Comparison of ENCODE assay signal across 11 mouse cellular contexts in the genomic region with DNA sequence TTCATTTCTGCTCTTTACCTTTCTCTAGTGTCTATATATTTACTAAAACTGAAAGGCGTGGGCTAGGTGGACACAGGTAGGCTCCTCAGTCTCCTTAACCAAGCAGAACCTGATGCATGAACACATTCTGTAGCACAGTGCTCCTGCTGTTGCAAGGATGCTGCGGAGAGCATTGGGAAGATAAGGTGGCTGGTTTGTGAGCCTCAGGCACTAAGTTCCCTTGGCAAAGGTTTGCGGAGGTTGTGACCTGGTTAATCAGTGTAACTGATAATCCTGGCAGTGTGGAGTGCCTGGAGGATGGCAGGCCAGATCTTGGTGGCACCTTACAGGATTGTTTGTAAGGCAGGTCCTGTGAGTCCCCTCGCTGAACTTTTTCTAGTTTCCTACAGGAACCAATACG. TPM values are rescaled to one million over a fixed set of nuclear protein-coding genes. Genes with fewer than 3 reads are reported as not detected.
DNase-seq lines count a peak whose midpoint lies in the region; ATAC-seq and TF ChIP-seq lines count a peak whose summit lies in the region.
"Had no signal": no experiment of that assay in that cellular context is flagged by ENCODE, and none has a peak within 500 bp of the region (broad histone marks: within the 10 kb centered on the region; RNA-seq: fewer than 3 reads in every experiment).

No protein-coding gene starts in this region.

- no peak overlapping the region for H3K4me3 ChIP-seq in forebrain, embryonic 11.5 days (ENCODE audit: low read depth, low read length)
- H3K4me3 ChIP-seq in forebrain, embryonic 12.5 days (replicated peaks) = no peak overlapping the region; the same call in 1 of the 2 replicates
- H3K4me3 ChIP-seq in embryonic facial prominence, embryonic 12.5 days = peak overlapping the region; percentile 38
- peak overlapping the region; percentile 56 for H3K4me3 ChIP-seq in hindbrain, postnatal 0 days (ENCODE audit: low read length)
- peak overlapping the region; percentile 61 for H3K4me3 ChIP-seq in neural tube, embryonic 13.5 days

- no peak overlapping the region for H3K4me2 ChIP-seq in forebrain, embryonic 11.5 days (ENCODE audit: low read depth, low read length, severe bottlenecking)
- H3K4me2 ChIP-seq in forebrain, embryonic 12.5 days = no peak overlapping the region
- H3K4me2 ChIP-seq in embryonic facial prominence, embryonic 12.5 days (replicated peaks) = peak overlapping the region; percentile 15
- peak overlapping the region; percentile 74 for H3K4me2 ChIP-seq in hindbrain, postnatal 0 days (ENCODE audit: low read depth, low read length)
- H3K4me2 ChIP-seq in neural tube, embryonic 13.5 days = peak overlapping the region; percentile 66
- H3K4me2 ChIP-seq: liver, embryonic 11.5 days had no signal

- ATAC-seq in forebrain, embryonic 11.5 days (replicated peaks; ENCODE audit: low FRiP score) = no peak
- ATAC-seq in forebrain, embryonic 12.5 days (ENCODE audit: low FRiP score) = no peak
- ATAC-seq in embryonic facial prominence, embryonic 12.5 days (ENCODE audit: insufficient number of reproducible peaks, insufficient read depth, low FRiP score, low TSS enrichment) = no peak
- ATAC-seq in hindbrain, postnatal 0 days = no peak
- ATAC-seq in neural tube, embryonic 13.5 days (ENCODE audit: low read depth) = no peak

- 5% methylated on average over 5 of the region's 5 CpGs for WGBS in forebrain, embryonic 11.5 days
- 5% methylated on average over 5 of the region's 5 CpGs for WGBS in forebrain, embryonic 12.5 days
- WGBS in embryonic facial prominence, embryonic 12.5 days = 8% methylated on average over 5 of the region's 5 CpGs
- 8% methylated on average over 5 of the region's 5 CpGs for WGBS in hindbrain, postnatal 0 days
- 8% methylated on average over 5 of the region's 5 CpGs for WGBS in neural tube, embryonic 13.5 days

- H3K27ac ChIP-seq in forebrain, embryonic 11.5 days (ENCODE audit: low read depth, low read length) = no peak overlapping the region
- no peak overlapping the region for H3K27ac ChIP-seq in forebrain, embryonic 12.5 days
- no peak overlapping the region for H3K27ac ChIP-seq in embryonic facial prominence, embryonic 12.5 days
- H3K27ac ChIP-seq in hindbrain, postnatal 0 days = no peak overlapping the region
- no peak overlapping the region for H3K27ac ChIP-seq in neural tube, embryonic 13.5 days (replicated peaks)

- H3K27me3 ChIP-seq in forebrain, embryonic 11.5 days (ENCODE audit: control insufficient read depth, insufficient read depth, low read length) = peaks cover 29% of the 10 kb centered on the region
- H3K27me3 ChIP-seq in forebrain, embryonic 12.5 days = peaks cover 38% of the 10 kb centered on the region
- peaks cover 44% of the 10 kb centered on the region for H3K27me3 ChIP-seq in embryonic facial prominence, embryonic 12.5 days
- peaks cover 4% of the 10 kb centered on the region; the same call in 1 of the 2 replicates for H3K27me3 ChIP-seq in hindbrain, postnatal 0 days (ENCODE audit: insufficient read depth, low read length)
- peaks cover 29% of the 10 kb centered on the region for H3K27me3 ChIP-seq in neural tube, embryonic 13.5 days

- H3K4me1 ChIP-seq in forebrain, embryonic 11.5 days (replicated peaks; ENCODE audit: control insufficient read depth, insufficient read depth, low read length) = no peaks in the 10 kb centered on the region
- H3K4me1 ChIP-seq in forebrain, embryonic 12.5 days = peaks cover 4% of the 10 kb centered on the region
- H3K4me1 ChIP-seq in embryonic facial prominence, embryonic 12.5 days = 0 out of 2 replicates have a peak, but pooled peaks cover 4% of the 10 kb centered on the region
- no peaks in the 10 kb centered on the region for H3K4me1 ChIP-seq in hindbrain, postnatal 0 days (ENCODE audit: insufficient read depth, low read length)
- H3K4me1 ChIP-seq in neural tube, embryonic 13.5 days (replicated peaks) = peaks cover 15% of the 10 kb centered on the region

- H3K36me3 ChIP-seq in forebrain, embryonic 11.5 days (ENCODE audit: control insufficient read depth, insufficient read depth, low read length) = no peaks in the 10 kb centered on the region
- H3K36me3 ChIP-seq in forebrain, embryonic 12.5 days (replicated peaks) = no peaks in the 10 kb centered on the region
- no peaks in the 10 kb centered on the region for H3K36me3 ChIP-seq in embryonic facial prominence, embryonic 12.5 days
- no peaks in the 10 kb centered on the region for H3K36me3 ChIP-seq in hindbrain, postnatal 0 days (ENCODE audit: insufficient read depth, low read length)
- no peaks in the 10 kb centered on the region for H3K36me3 ChIP-seq in neural tube, embryonic 13.5 days

- H3K9ac ChIP-seq in forebrain, embryonic 11.5 days (ENCODE audit: low read length) = no peak overlapping the region
- no peak overlapping the region for H3K9ac ChIP-seq in forebrain, embryonic 12.5 days
- H3K9ac ChIP-seq in embryonic facial prominence, embryonic 12.5 days = no peak overlapping the region
- no peak overlapping the region for H3K9ac ChIP-seq in hindbrain, postnatal 0 days (replicated peaks; ENCODE audit: low read length)
- H3K9ac ChIP-seq in neural tube, embryonic 13.5 days = peak overlapping the region; percentile 73

- no peaks in the 10 kb centered on the region for H3K9me3 ChIP-seq in forebrain, embryonic 11.5 days (ENCODE audit: control insufficient read depth, low read length)
- no peaks in the 10 kb centered on the region for H3K9me3 ChIP-seq in forebrain, embryonic 12.5 days
- H3K9me3 ChIP-seq in embryonic facial prominence, embryonic 12.5 days = no peaks in the 10 kb centered on the region
- no peaks in the 10 kb centered on the region for H3K9me3 ChIP-seq in hindbrain, postnatal 0 days (ENCODE audit: low read length)
- no peaks in the 10 kb centered on the region for H3K9me3 ChIP-seq in neural tube, embryonic 13.5 days

- no peak for TF ChIP-seq CTCF in hindbrain, postnatal 0 days (IDR thresholded peaks at IDR 0.05; ENCODE audit: low read depth)

- DNase-seq in forebrain, embryonic 11.5 days (ENCODE audit: low spot score) = peak; percentile 48
- DNase-seq in hindbrain, postnatal 0 days (ENCODE audit: low spot score) = no peak
- DNase-seq in adrenal gland, postnatal 10 days = no peak
- DNase-seq in gastrocnemius, postnatal 10 days = no peak
- DNase-seq in embryo, embryonic 10 days (ENCODE audit: low spot score) = no peak
- DNase-seq: B cell, adult 2 months had no signal

RNA-seq across cellular contexts. Expression of gene Cntn4, which starts 1.3 kb away (rescaled TPM):
- 1.5 and 1.6 TPM in 2 replicates for polyA plus RNA-seq in forebrain, embryonic 11.5 days (2014; fragmentation: Nextera tagmentation; extraction: Ambion mirVana)
- polyA plus RNA-seq in forebrain, embryonic 12.5 days (2016; fragmentation: Nextera tagmentation; extraction: Ambion mirVana) = 2.4 and 2.7 TPM in 2 replicates
- 5.3 and 7.3 TPM in 2 replicates for polyA plus RNA-seq in embryonic facial prominence, embryonic 12.5 days (2016; fragmentation: Nextera tagmentation; extraction: Ambion mirVana)
- total RNA-seq in hindbrain, postnatal 0 days (2014; rRNA removed) = 17.3 and 21.5 TPM in 2 replicates
- polyA plus RNA-seq in hindbrain, postnatal 0 days (2015; fragmentation: Nextera tagmentation; extraction: Ambion mirVana) = 19.8 and 21.5 TPM in 2 replicates
- polyA plus RNA-seq in neural tube, embryonic 13.5 days (2015; fragmentation: Nextera tagmentation; extraction: Ambion mirVana) = 24.7 and 26.0 TPM in 2 replicates
- 1 to 10 TPM; 2.5 to 4.9 TPM for total RNA-seq in adrenal gland, postnatal 10 days (2021)
- under 1 TPM; 0.38 to 0.50 TPM for total RNA-seq in gastrocnemius, postnatal 10 days (2021)
- total RNA-seq: granulocyte monocyte progenitor cell, adult 5-6 weeks had no signal

Comparison
In these comparisons a context has a peak if more than half of its experiments do, and no peak if none do; other contexts are left out.
1. H3K4me2 ChIP-seq: peak in embryonic facial prominence, embryonic 12.5 days (single experiment), hindbrain, postnatal 0 days (single experiment) and neural tube, embryonic 13.5 days (single experiment); none in forebrain, embryonic 11.5 days (single experiment) and forebrain, embryonic 12.5 days (single experiment).
2. H3K4me3 ChIP-seq: peak in embryonic facial prominence, embryonic 12.5 days (single experiment), hindbrain, postnatal 0 days (single experiment) and neural tube, embryonic 13.5 days (single experiment); none in forebrain, embryonic 11.5 days (single experiment) and forebrain, embryonic 12.5 days (single experiment).